Mouse (Mus musculus) left cerebral cortex, adult 6 months (tissue): ENCODE data around the gene Mup11. TPM values are rescaled to one million over a fixed set of nuclear protein-coding genes. Genes with fewer than 3 reads are reported as not detected.

Source experiments
- long read RNA-seq, 2 experiments: library from polyadenylated mRNA; unstranded; transcript quantifications; one replicate each; pipeline ENCODE4 v2.0.0; 2019 to 2020
- polyA plus RNA-seq: library from polyadenylated mRNA; unstranded; fragments of <200 nt; fragmentation: Nextera tagmentation; gene quantifications from 2 replicates; pipeline ENCODE4 v1.2.3, GENCODE M21; 2021

The Mup11 gene
- 0.35 TPM in 1 of 2 replicates, not detected in the other for polyA plus RNA-seq
- long read RNA-seq, experiment 1, result 0 reads
- long read RNA-seq, experiment 2, result 0 reads

GRCm38 (mm10) chr4:60662311-60662710, at the start of gene Mup11:
Gene Mup11 (minus strand): TSS chr4:60662411.

Other genes with a start within 250 kb of the Mup11 start
- gene Mup9, start 240.5 kb downstream of the Mup11 start, polyA plus RNA-seq, result not detected in 2 replicates
- not detected in 2 replicates for gene Mup1, start 160.5 kb downstream of the Mup11 start, polyA plus RNA-seq
- gene Mup10, start 80.2 kb downstream of the Mup11 start, polyA plus RNA-seq, result not detected in 2 replicates
- not detected in 2 replicates for gene Mup12, start 78.9 kb upstream of the Mup11 start, polyA plus RNA-seq
- not detected in 2 replicates for gene Mup22, start 159.1 kb upstream of the Mup11 start, polyA plus RNA-seq